Mouse (Mus musculus) urinary bladder, adult 2 months (tissue): Measurements from ENCODE around the gene Esp4. TPM values are rescaled to one million over a fixed set of nuclear protein-coding genes. Genes with fewer than 3 reads are reported as not detected.
"Not testable (repeated sequence)": the region's sequence is repeated elsewhere in the genome, so short reads cannot be mapped to it uniquely, and the experiment has no call there.

Source experiments
- DNase-seq: peaks from one replicate; pipeline ENCODE4 v3.0.0; 2022; ENCODE audit warnings: low spot score
- polyA plus RNA-seq: library from polyadenylated mRNA; depleted of rRNA; stranded (reverse); fragments of >200 nt; gene quantifications from 2 replicates; pipeline ENCODE4 v1.2.3, GENCODE M21; 2012; rRNA removed

Esp4 gene
- polyA plus RNA-seq: not detected in 2 replicates

GRCm38 (mm10) chr17:40598294-40598693 lies at the start of gene Esp4:
Gene Esp4, plus strand, starts transcription at chr17:40598594.
- DNase-seq: no peak

GRCm38 (mm10) chr17:40553470-40553869 lies 44.9 kb upstream of the Esp4 start:
- no peak for DNase-seq

GRCm38 (mm10) chr17:40561207-40561606 lies 37.2 kb upstream of the Esp4 start, which contains the start of gene Esp6:
Gene Esp6, plus strand, starts transcription at chr17:40561507.
- DNase-seq: no peak

- DNase-seq: not testable (repeated sequence)
Measured at GRCm38 (mm10) chr17:40583906-40584305, 14.5 kb upstream of the Esp4 start.

- no peak for DNase-seq
Measured at GRCm38 (mm10) chr17:40591297-40591696, 7.1 kb upstream of the Esp4 start.

GRCm38 (mm10) chr17:40631775-40632174 lies 33.4 kb downstream of the Esp4 start, which contains the start of gene Esp3:
Gene Esp3, plus strand, starts transcription at chr17:40632075.
- not testable (repeated sequence) for DNase-seq

Other genes starting within 250 kb of the Esp4 start
- gene Esp8, start 78.6 kb upstream of the Esp4 start, polyA plus RNA-seq: not detected in 2 replicates
- gene Esp6, start 37.1 kb upstream of the Esp4 start, polyA plus RNA-seq: not detected in 2 replicates
- not detected in 2 replicates for gene Esp3, start 33.5 kb downstream of the Esp4 start, polyA plus RNA-seq
- not detected in 2 replicates for gene Esp1, start 128.5 kb downstream of the Esp4 start, polyA plus RNA-seq
- 0.18 TPM in 2 replicates for gene Crisp2, start 208.4 kb downstream of the Esp4 start, polyA plus RNA-seq
- gene Rhag, start 212.5 kb downstream of the Esp4 start, polyA plus RNA-seq: not detected in 2 replicates